ENCODE assay signal across 8 mouse cellular contexts in genomic region chr19:58060854-58061358, GRCm38 (mm10).
A peak's percentile ranks its signal among the peaks of the same experiment; 100 is the strongest.
DNase-seq lines count a peak whose midpoint lies in the region; ATAC-seq and TF ChIP-seq lines count a peak whose summit lies in the region.
"Had no signal": no experiment of that assay in that cellular context is flagged by ENCODE, and none has a peak within 500 bp of the region (broad histone marks: within the 10 kb centered on the region; RNA-seq: fewer than 3 reads in every experiment).

No protein-coding gene starts in this region.

- no peak overlapping the region for H3K4me3 ChIP-seq in lung, postnatal 0 days (ENCODE audit: low read depth, low read length)

- H3K4me1 ChIP-seq in lung, postnatal 0 days (ENCODE audit: insufficient read depth, low read depth, low read length) = no peaks in the 10 kb centered on the region; the same call in 1 of the 2 replicates

- TF ChIP-seq EP300 in lung, postnatal 0 days (IDR thresholded peaks at IDR 0.05) = no peak

- DNase-seq in 416B (ENCODE audit: low read depth) = peak; percentile 5
- peak; percentile 17 for DNase-seq in R1 (ENCODE audit: low read depth, low spot score)
- DNase-seq in gastrocnemius, postnatal 10 days = peak; percentile 42
- DNase-seq in lung, postnatal 0 days (ENCODE audit: low spot score) = peak; percentile 50
- DNase-seq in c-Kit-positive CD71-positive TER-119-positive erythroid progenitor cells, embryonic 14.5 days (ENCODE audit: low spot score) = no peak
- DNase-seq in right cerebral cortex, adult 2 months (ENCODE audit: low spot score in 2 of 2) = no peak
- DNase-seq in right cerebral cortex, postnatal 25 days = no peak

- no peak overlapping the region for H3K9ac ChIP-seq in lung, postnatal 0 days (replicated peaks; ENCODE audit: low read depth)

- H3K36me3 ChIP-seq in lung, postnatal 0 days (ENCODE audit: insufficient read depth, low read length) = no peaks in the 10 kb centered on the region

- no peak overlapping the region for H3K4me2 ChIP-seq in lung, postnatal 0 days (replicated peaks; ENCODE audit: low read depth, low read length)

- H3K27me3 ChIP-seq in lung, postnatal 0 days (replicated peaks; ENCODE audit: insufficient read depth, low read length) = no peaks in the 10 kb centered on the region

- no peak overlapping the region for H3K27ac ChIP-seq in lung, postnatal 0 days (ENCODE audit: low read length)
- H3K27ac ChIP-seq: macrophage had no signal

- WGBS in lung, postnatal 0 days = 21% methylated on average over 15 of the region's 15 CpGs

- no peaks in the 10 kb centered on the region for H3K9me3 ChIP-seq in lung, postnatal 0 days (ENCODE audit: low read length)

- ATAC-seq in lung, postnatal 0 days = peak; percentile 55; the same call in 1 of the 2 replicates

- no peak for TF ChIP-seq CTCF in lung, postnatal 0 days (IDR thresholded peaks at IDR 0.05)

Comparison
In these comparisons a context has a peak if more than half of its experiments do, and no peak if none do; other contexts are left out.
1. DNase-seq: peak in 416B (single experiment), R1 (single experiment), gastrocnemius, postnatal 10 days (single experiment) and lung, postnatal 0 days (single experiment); none in c-Kit-positive CD71-positive TER-119-positive erythroid progenitor cells, embryonic 14.5 days (single experiment), right cerebral cortex, adult 2 months (0 of 2) and right cerebral cortex, postnatal 25 days (single experiment).